Mouse (Mus musculus) lung, embryonic 14.5 days (tissue): ENCODE results near the gene Luc7l3. TPM values are rescaled to one million over a fixed set of nuclear protein-coding genes. Genes with fewer than 3 reads are reported as not detected.

Source experiments
- ATAC-seq: fragments of 200-750 bp; cut with Nextera tagmentation; 2 replicates; pipeline ENCODE4 v1.8.0; 2017; ENCODE audit warnings: mild to moderate bottlenecking, moderate TSS enrichment, moderate library complexity; ENCODE audit not compliant: insufficient read depth
- DNase-seq: peaks from one replicate; pipeline ENCODE4 v3.0.0-alpha.2; 2015
- H3K27ac ChIP-seq: fragments of 300-500 bp; sonication (generic); 2 replicates; pipeline ENCODE4 v1.5.1; 2014; ENCODE audit warnings: low read depth, mild to moderate bottlenecking, moderate library complexity
- H3K27me3 ChIP-seq: fragments of 300-500 bp; sonication (generic); 2 replicates; pipeline ENCODE4 v1.6.1; 2014; ENCODE audit warnings: low read length, control low read depth; ENCODE audit not compliant: insufficient read depth
- H3K36me3 ChIP-seq: fragments of 300-500 bp; sonication (generic); 2 replicates; pipeline ENCODE4 v1.6.1; 2014; ENCODE audit warnings: control low read depth; ENCODE audit not compliant: insufficient read depth
- H3K4me1 ChIP-seq: fragments of 300-500 bp; sonication (generic); 2 replicates; pipeline ENCODE4 v1.6.1; 2014; ENCODE audit warnings: antibody characterized with exemption, control low read depth; ENCODE audit not compliant: insufficient read depth
- H3K4me2 ChIP-seq: fragments of 300-500 bp; sonication (generic); 2 replicates; pipeline ENCODE4 v1.6.1; 2014; ENCODE audit warnings: mild to moderate bottlenecking
- H3K4me3 ChIP-seq: fragments of 300-500 bp; sonication (generic); 2 replicates; pipeline ENCODE4 v1.5.1; 2014; ENCODE audit warnings: low read depth, low read length
- H3K9ac ChIP-seq: fragments of 300-500 bp; sonication (generic); 2 replicates; pipeline ENCODE4 v1.6.1; 2014
- H3K9me3 ChIP-seq: fragments of 300-500 bp; sonication (generic); 2 replicates; pipeline ENCODE4 v1.6.1; 2016; ENCODE audit warnings: low read depth, low read length, control low read depth
- CTCF ChIP-seq: IDR thresholded peaks from 2 replicates; pipeline ENCODE4 v1.5.1; 2016; ENCODE audit warnings: antibody characterized with exemption, low read depth
- WGBS: fragments of 180-500 bp; shearing (Covaris S2); extraction: QIAGEN DNeasy Blood & Tissue Kit; methylation state at CpG from one replicate; pipeline ENCODE4 v1.1.7; 2014; 5-methylcytosine and 5-hydroxymethylcytosine counted together
- polyA plus RNA-seq: library from polyadenylated mRNA; unstranded; fragments of >200 nt; fragmentation: Nextera tagmentation; extraction: Ambion mirVana; gene quantifications from 2 replicates; pipeline ENCODE4 v1.2.1, GENCODE M21; 2014

Luc7l3 gene
- polyA plus RNA-seq, 1 experiment from 2014 or later: 93.2 TPM

DNA sequence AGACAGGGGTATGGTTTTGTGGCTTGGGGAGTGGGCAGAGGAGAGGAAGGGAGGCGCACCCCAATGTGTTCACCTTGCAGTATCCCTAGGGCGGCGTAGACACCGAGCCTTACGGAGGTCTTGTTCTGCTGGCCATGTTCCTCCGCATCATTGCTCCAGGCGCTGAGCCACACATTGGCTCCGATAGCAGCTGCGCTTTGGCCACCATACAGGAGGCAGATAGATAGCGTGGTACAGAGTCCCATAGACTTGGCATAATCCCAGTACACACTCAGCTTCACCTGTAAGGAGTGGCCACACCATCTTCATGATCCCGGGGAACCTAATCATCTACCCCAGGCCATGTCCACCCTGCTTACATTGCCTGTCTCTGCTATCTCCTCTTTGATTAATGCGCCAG is 37.4 kb upstream of the Luc7l3 start:
- no peak overlapping the region for H3K9ac ChIP-seq
- H3K27me3 ChIP-seq: no peaks in the 10 kb centered on the region
- no peaks in the 10 kb centered on the region; the same call in 1 of the 2 replicates for H3K4me1 ChIP-seq
- no peak for TF ChIP-seq CTCF
- WGBS: 92% methylated on average over 12 of the region's 12 CpGs
- H3K4me3 ChIP-seq: no peak overlapping the region
- no peaks in the 10 kb centered on the region for H3K9me3 ChIP-seq
- DNase-seq (no peak), ATAC-seq (no peak)
- no peak overlapping the region for H3K27ac ChIP-seq
- no peaks in the 10 kb centered on the region for H3K36me3 ChIP-seq
- no peak overlapping the region for H3K4me2 ChIP-seq

DNA sequence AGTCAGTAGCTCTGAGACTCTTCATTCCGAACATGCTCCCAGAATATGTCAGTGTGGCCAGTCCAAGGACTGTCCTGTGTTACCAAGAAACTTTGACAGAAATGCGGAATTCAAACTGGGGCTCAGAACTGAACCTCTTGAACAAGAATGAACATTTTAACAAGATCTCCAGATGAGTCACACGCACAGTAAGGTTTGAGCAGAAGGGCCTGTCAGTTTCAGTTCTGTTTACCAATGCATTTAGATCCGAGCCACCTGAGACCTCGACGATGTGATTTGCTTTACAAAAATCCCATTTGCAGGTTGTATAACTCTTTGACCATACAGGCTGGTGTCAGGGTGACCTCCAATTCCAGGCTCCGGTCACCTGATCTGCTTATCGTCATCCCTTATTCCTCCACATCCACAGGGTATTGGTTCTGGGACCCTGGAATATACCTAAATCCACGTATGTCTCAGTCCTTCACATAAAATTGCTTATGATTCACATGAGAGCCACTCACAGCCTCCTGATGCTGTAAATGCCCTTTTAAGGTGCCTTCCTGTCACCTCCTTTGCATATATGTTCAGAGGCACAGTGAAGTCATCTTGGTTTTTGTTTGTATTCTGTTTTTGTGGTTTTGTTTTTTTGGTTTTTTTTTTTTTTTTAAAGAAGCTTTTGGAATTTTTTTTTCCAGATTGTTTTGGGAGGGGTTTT is 33.9 kb upstream of the Luc7l3 start:
- DNase-seq: no peak
- H3K9ac ChIP-seq: no peak overlapping the region
- H3K4me3 ChIP-seq: no peak overlapping the region
- H3K4me1 ChIP-seq: no peaks in the 10 kb centered on the region
- no peaks in the 10 kb centered on the region for H3K9me3 ChIP-seq
- ATAC-seq: no peak
- H3K27ac ChIP-seq: no peak overlapping the region
- no peaks in the 10 kb centered on the region for H3K36me3 ChIP-seq
- no peak overlapping the region for H3K4me2 ChIP-seq
- H3K27me3 ChIP-seq: no peaks in the 10 kb centered on the region
- TF ChIP-seq CTCF: no peak
- 70% methylated on average over 9 of the region's 9 CpGs for WGBS

DNA sequence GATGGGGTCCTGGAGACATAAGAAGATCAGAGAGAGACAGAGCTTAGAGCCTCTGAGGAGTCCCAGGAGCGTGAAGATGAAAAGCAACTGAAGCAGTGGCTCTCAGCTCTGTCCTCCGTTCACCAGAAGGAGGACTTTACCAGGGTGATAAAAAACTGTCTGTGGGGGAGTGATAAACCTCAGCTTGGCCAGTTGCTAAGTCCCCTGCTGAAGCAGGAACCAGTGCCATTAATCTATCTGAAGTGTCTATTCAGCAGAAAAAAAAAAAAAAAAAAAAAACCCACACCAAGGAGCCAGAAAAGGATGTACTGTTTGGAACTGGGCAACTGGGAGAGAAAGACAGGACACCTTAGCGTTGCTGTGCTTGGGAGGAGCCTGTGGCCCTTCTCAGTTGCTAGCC is 29.3 kb upstream of the Luc7l3 start:
- ATAC-seq (no peak), DNase-seq (no peak)
- TF ChIP-seq CTCF: no peak
- 16% methylated on average over 3 of the region's 3 CpGs for WGBS
- Histone ChIP-seq H3K36me3 (no peaks in the 10 kb centered on the region), H3K4me1 (0 out of 2 replicates have a peak, but pooled peaks cover under 1% of the 10 kb centered on the region), H3K9ac (no peak overlapping the region), H3K27me3 (no peaks in the 10 kb centered on the region), H3K27ac (no peak overlapping the region), H3K4me3 (no peak overlapping the region), H3K4me2 (no peak overlapping the region), H3K9me3 (no peaks in the 10 kb centered on the region)

DNA sequence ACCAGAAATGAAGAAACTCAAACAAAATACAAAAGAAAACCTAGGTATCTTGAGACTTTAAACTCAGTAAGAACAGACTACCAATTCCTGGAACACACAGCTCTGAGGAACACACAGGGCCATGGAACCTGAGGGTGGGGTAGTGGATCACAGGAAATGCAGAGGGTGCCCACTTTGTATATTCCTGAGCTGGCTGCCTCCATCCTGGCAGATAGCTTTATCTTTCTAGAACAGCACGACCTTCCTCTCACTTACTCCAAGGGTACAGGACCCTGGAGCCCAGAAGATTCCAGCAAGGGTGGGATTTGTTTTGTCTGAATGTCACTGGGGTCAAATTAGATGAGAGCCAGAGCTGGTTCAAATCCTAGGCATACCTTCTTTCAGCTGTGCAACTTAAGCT is 28.5 kb upstream of the Luc7l3 start:
- WGBS: 40% methylated on average over 1 of the region's 1 CpGs

DNA sequence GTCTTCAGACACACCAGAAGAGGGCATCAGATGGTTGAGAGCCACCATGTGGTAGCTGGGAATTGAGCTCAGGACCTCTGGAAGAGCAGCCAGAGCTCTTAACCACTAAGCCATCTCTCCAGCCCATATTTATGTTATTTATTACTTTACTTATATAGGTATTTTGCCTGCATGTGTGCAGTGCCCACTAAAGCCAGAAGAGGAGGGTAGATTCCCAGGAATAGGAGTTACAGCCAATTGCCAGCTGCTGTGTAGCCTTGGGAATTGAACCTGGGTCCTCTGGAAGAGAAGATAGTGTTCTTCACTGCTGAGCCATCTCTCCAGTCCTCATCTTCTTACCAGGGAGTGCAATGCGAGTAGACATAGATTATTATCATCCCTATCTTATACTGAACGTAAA is 28.1 kb upstream of the Luc7l3 start:
- DNase-seq (no peak), ATAC-seq (no peak)
- Histone ChIP-seq H3K9ac (no peak overlapping the region), H3K9me3 (no peaks in the 10 kb centered on the region), H3K4me3 (no peak overlapping the region), H3K4me2 (no peak overlapping the region), H3K27ac (no peak overlapping the region), H3K27me3 (no peaks in the 10 kb centered on the region), H3K4me1 (0 out of 2 replicates have a peak, but pooled peaks cover 3% of the 10 kb centered on the region), H3K36me3 (no peaks in the 10 kb centered on the region)
- TF ChIP-seq CTCF: peak; percentile 39
- WGBS: 73% methylated on average over 2 of the region's 2 CpGs

More for the DNA sequence above, 28.5 kb upstream of the Luc7l3 start:
- no peaks in the 10 kb centered on the region for H3K9me3 ChIP-seq
- H3K36me3 ChIP-seq: no peaks in the 10 kb centered on the region
- no peak overlapping the region for H3K9ac ChIP-seq
- no peaks in the 10 kb centered on the region for H3K27me3 ChIP-seq
- ATAC-seq (no peak), DNase-seq (no peak)
- H3K27ac ChIP-seq: no peak overlapping the region
- no peak overlapping the region for H3K4me3 ChIP-seq
- TF ChIP-seq CTCF: no peak
- H3K4me1 ChIP-seq: 0 out of 2 replicates have a peak, but pooled peaks cover 3% of the 10 kb centered on the region
- H3K4me2 ChIP-seq: no peak overlapping the region

DNA sequence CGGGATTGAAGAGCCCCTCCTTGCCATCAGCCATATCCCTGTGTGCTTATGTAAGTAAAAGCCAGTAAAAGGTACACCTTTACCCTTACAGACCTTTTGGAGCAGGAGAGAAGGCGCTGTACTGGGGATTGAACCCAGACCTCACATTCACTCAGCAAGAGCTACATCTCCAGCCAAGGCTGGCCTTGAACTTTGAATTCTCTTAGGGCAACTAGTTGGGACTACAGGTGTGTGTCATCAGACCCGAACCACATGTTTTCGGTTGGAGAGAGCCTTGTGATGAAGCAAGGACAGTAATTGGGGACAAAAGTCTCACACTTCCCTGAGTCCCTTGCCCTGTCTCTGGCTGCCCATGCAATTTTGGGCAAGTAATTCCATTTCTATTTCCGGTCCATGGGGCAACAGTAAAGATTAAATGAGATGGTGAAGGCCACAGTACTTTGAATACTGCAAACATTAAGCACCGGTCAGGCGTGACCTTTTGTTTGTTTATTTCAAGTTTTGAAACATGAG is 25.3 kb upstream of the Luc7l3 start:
- H3K9me3 ChIP-seq: no peaks in the 10 kb centered on the region
- WGBS: 63% methylated on average over 7 of the region's 7 CpGs
- H3K4me1 ChIP-seq: peaks cover 11% of the 10 kb centered on the region
- TF ChIP-seq CTCF: no peak
- no peaks in the 10 kb centered on the region for H3K27me3 ChIP-seq
- no peak overlapping the region for H3K9ac ChIP-seq
- no peaks in the 10 kb centered on the region for H3K36me3 ChIP-seq
- DNase-seq (no peak), ATAC-seq (no peak)
- H3K4me2 ChIP-seq: no peak overlapping the region
- no peak overlapping the region for H3K27ac ChIP-seq
- H3K4me3 ChIP-seq: no peak overlapping the region

DNA sequence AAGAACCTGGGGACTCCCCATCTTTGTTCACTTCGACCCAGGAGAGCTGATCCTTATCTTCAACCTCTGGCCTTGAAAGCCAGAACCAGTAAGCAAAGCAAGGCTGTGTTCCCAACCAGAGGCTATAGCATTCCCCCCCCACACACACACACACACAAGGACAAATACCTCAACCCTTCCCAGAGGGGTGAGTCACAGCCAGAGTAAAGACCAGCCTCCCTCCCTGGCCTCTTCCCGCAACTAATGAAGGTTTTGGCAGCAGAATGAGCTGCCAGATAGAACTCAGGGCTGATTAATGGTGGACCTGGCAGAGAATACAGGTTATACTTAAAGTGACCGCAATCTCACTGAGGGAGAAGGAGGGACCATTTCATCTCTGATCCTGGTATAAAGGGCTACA is 24.8 kb upstream of the Luc7l3 start:
- Histone ChIP-seq H3K9me3 (no peaks in the 10 kb centered on the region), H3K4me2 (no peak overlapping the region), H3K9ac (no peak overlapping the region), H3K36me3 (peaks cover 3% of the 10 kb centered on the region; the same call in 1 of the 2 replicates), H3K27ac (no peak overlapping the region), H3K4me1 (peaks cover 11% of the 10 kb centered on the region), H3K4me3 (no peak overlapping the region), H3K27me3 (no peaks in the 10 kb centered on the region)
- ATAC-seq (peak; percentile 47; the same call in 1 of the 2 replicates), DNase-seq (peak; percentile 51)
- TF ChIP-seq CTCF: no peak
- WGBS: 26% methylated on average over 3 of the region's 3 CpGs
